Mouse (Mus musculus): ENCODE data around the gene Gm14393. TPM values are rescaled to one million over a fixed set of nuclear protein-coding genes. Genes with fewer than 3 reads are reported as not detected.

Gene Gm14393
- polyA plus RNA-seq (2012; rRNA removed; ENCODE audit: low replicate concordance), result not detected in 2 replicates

DNA sequence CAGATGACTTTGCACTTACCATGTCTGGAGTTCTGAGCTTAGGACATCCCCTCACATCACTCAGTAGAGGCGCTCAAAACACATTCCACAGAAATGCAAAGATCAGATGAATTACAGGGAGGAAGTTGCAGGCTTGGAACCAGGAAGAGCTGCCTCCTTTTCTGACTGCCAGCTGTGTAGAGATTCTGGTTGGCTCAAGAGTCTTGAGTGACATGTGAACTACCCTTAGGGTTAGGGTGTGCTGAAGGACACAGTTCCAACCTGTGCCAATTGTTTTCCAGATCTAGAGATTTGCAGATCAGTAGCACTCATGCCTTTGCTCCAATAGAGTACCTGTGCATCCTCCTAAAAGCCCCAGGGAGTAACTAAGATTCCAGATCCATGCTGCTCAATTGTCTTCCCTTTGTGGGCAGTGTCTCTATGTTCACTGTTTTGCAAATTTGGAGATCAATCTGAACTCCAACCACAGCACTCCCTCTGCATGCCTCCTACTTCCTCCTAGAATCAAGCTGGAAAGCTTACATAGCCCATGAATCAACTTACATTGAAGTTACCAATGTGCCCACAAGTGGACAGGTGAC, at the start of gene Gm14393:
Gene Gm14393, minus strand, starts transcription at position 101 of the 581 bp plus-strand sequence.

Other genes starting within 250 kb of the Gm14393 start
- not detected in 2 replicates for gene Gm14444, start 57.5 kb downstream of the Gm14393 start, polyA plus RNA-seq (2012; rRNA removed; ENCODE audit: low replicate concordance)
- not detected in 2 replicates for gene Gm14399, start 74.2 kb upstream of the Gm14393 start, polyA plus RNA-seq (2012; rRNA removed; ENCODE audit: low replicate concordance)
- gene Gm14443, start 108.1 kb upstream of the Gm14393 start, polyA plus RNA-seq (2012; rRNA removed; ENCODE audit: low replicate concordance), result not detected in 2 replicates
- 0.77 and 1.5 TPM in 2 replicates for gene Gm14391, start 139.1 kb upstream of the Gm14393 start, polyA plus RNA-seq (2012; rRNA removed; ENCODE audit: low replicate concordance)
- not detected in 2 replicates for gene Gm14440, start 207.3 kb upstream of the Gm14393 start, polyA plus RNA-seq (2012; rRNA removed; ENCODE audit: low replicate concordance)